Mouse (Mus musculus) kidney, postnatal 14 days (tissue): ENCODE measurements around the gene Glt28d2.
A peak's percentile ranks its signal among the peaks of the same experiment; 100 is the strongest.

Source experiments
- DNase-seq: peaks from one replicate; pipeline ENCODE4 v3.0.0; 2022; ENCODE audit warnings: mixed read lengths

Glt28d2 gene

GRCm38 (mm10) chr3:85863996-85864395 lies 23.3 kb downstream of the Glt28d2 start:
- no peak for DNase-seq

GRCm38 (mm10) chr3:85862886-85863285 lies 24.4 kb downstream of the Glt28d2 start:
- no peak for DNase-seq

- no peak for DNase-seq
Observed at GRCm38 (mm10) chr3:85860996-85861395, 26.3 kb downstream of the Glt28d2 start.

GRCm38 (mm10) chr3:85859311-85859710 lies 28.0 kb downstream of the Glt28d2 start:
- DNase-seq: no peak

- no peak for DNase-seq
Observed at GRCm38 (mm10) chr3:85858140-85859135, 28.9 kb downstream of the Glt28d2 start.

GRCm38 (mm10) chr3:85857083-85857482 lies 30.2 kb downstream of the Glt28d2 start:
- DNase-seq: no peak

GRCm38 (mm10) chr3:85855947-85856346 lies 31.4 kb downstream of the Glt28d2 start:
- no peak for DNase-seq

GRCm38 (mm10) chr3:85855043-85855442 lies 32.3 kb downstream of the Glt28d2 start:
- no peak for DNase-seq

- no peak for DNase-seq
Observed at GRCm38 (mm10) chr3:85854143-85854542, 33.2 kb downstream of the Glt28d2 start.

GRCm38 (mm10) chr3:85853715-85854114 lies 33.6 kb downstream of the Glt28d2 start:
- DNase-seq: no peak

GRCm38 (mm10) chr3:85850079-85850478 lies 37.2 kb downstream of the Glt28d2 start:
- no peak for DNase-seq

GRCm38 (mm10) chr3:85846316-85846715 lies 41.0 kb downstream of the Glt28d2 start:
- no peak for DNase-seq

- DNase-seq: no peak
Observed at GRCm38 (mm10) chr3:85845341-85845740, 42.0 kb downstream of the Glt28d2 start.

GRCm38 (mm10) chr3:85842881-85843218 lies 44.5 kb downstream of the Glt28d2 start:
- DNase-seq: peak; percentile 37

- DNase-seq: no peak
Observed at GRCm38 (mm10) chr3:85842177-85842880, 45.0 kb downstream of the Glt28d2 start.

GRCm38 (mm10) chr3:85841454-85842176 lies 45.7 kb downstream of the Glt28d2 start:
- no peak for DNase-seq

GRCm38 (mm10) chr3:85833627-85834026 lies 53.7 kb downstream of the Glt28d2 start:
- DNase-seq: no peak

- peak; percentile 61 for DNase-seq
Observed at GRCm38 (mm10) chr3:85832490-85833155, 54.7 kb downstream of the Glt28d2 start.

- peak; percentile 79 for DNase-seq
Observed at GRCm38 (mm10) chr3:85831785-85832184, 55.5 kb downstream of the Glt28d2 start.

GRCm38 (mm10) chr3:85829047-85829446 lies 58.3 kb downstream of the Glt28d2 start:
- no peak for DNase-seq

- peak; percentile 19 for DNase-seq
Observed at GRCm38 (mm10) chr3:85827815-85828214, 59.5 kb downstream of the Glt28d2 start.

- DNase-seq: no peak
Observed at GRCm38 (mm10) chr3:85827283-85827682, 60.0 kb downstream of the Glt28d2 start.
